11 mouse cellular contexts compared by ENCODE assay signal in genomic region chr2:78961023-78961422, GRCm38 (mm10).
DNase-seq lines count a peak whose midpoint lies in the region; ATAC-seq and TF ChIP-seq lines count a peak whose summit lies in the region.
"Had no signal": no experiment of that assay in that cellular context is flagged by ENCODE, and none has a peak within 500 bp of the region (broad histone marks: within the 10 kb centered on the region; RNA-seq: fewer than 3 reads in every experiment).

No protein-coding gene starts in this region.

- H3K4me3 ChIP-seq in forebrain, embryonic 15.5 days: no peak overlapping the region
- no peak overlapping the region for H3K4me3 ChIP-seq in forebrain, embryonic 13.5 days
- no peak overlapping the region for H3K4me3 ChIP-seq in liver, embryonic 11.5 days (ENCODE audit: low read depth, low read length)
- no peak overlapping the region for H3K4me3 ChIP-seq in neural tube, embryonic 12.5 days
- H3K4me3 ChIP-seq: limb, embryonic 12.5 days had no signal

- H3K4me2 ChIP-seq in forebrain, embryonic 15.5 days (replicated peaks): no peak overlapping the region
- no peak overlapping the region for H3K4me2 ChIP-seq in forebrain, embryonic 13.5 days
- peak overlapping the region; percentile 38 for H3K4me2 ChIP-seq in liver, embryonic 11.5 days
- no peak overlapping the region for H3K4me2 ChIP-seq in neural tube, embryonic 12.5 days (replicated peaks)
- H3K4me2 ChIP-seq: limb, embryonic 12.5 days had no signal

- ATAC-seq in forebrain, embryonic 15.5 days (replicated peaks): 0 out of 2 replicates have a peak, but pooled peaks have one; percentile 57
- no peak for ATAC-seq in forebrain, embryonic 13.5 days
- no peak for ATAC-seq in liver, embryonic 11.5 days (replicated peaks; ENCODE audit: low FRiP score)
- 0 out of 2 replicates have a peak, but pooled peaks have one; percentile 48 for ATAC-seq in neural tube, embryonic 12.5 days (ENCODE audit: low FRiP score, low read depth)

- 33% methylated on average over 7 of the region's 7 CpGs for WGBS in forebrain, embryonic 15.5 days
- 44% methylated on average over 7 of the region's 7 CpGs for WGBS in forebrain, embryonic 13.5 days
- WGBS in liver, embryonic 11.5 days: 71% methylated on average over 7 of the region's 7 CpGs
- WGBS in neural tube, embryonic 12.5 days: 53% methylated on average over 7 of the region's 7 CpGs

- H3K9me3 ChIP-seq in forebrain, embryonic 15.5 days: no peaks in the 10 kb centered on the region
- H3K9me3 ChIP-seq in forebrain, embryonic 13.5 days (replicated peaks): no peaks in the 10 kb centered on the region
- no peaks in the 10 kb centered on the region for H3K9me3 ChIP-seq in liver, embryonic 11.5 days (ENCODE audit: control insufficient read depth, low read length)
- no peaks in the 10 kb centered on the region for H3K9me3 ChIP-seq in neural tube, embryonic 12.5 days
- H3K9me3 ChIP-seq: limb, embryonic 12.5 days had no signal

- TF ChIP-seq CTCF in brain, embryonic 14.5 days (IDR thresholded peaks at IDR 0.05; ENCODE audit: borderline replicate concordance, extremely low read depth, insufficient read depth, insufficient read length): 0 out of 2 replicates have a peak, but pooled peaks have one; percentile 1

- no peaks in the 10 kb centered on the region for H3K27me3 ChIP-seq in forebrain, embryonic 15.5 days
- H3K27me3 ChIP-seq in forebrain, embryonic 13.5 days: no peaks in the 10 kb centered on the region
- no peaks in the 10 kb centered on the region for H3K27me3 ChIP-seq in liver, embryonic 11.5 days (replicated peaks; ENCODE audit: control insufficient read depth, insufficient read depth, low read length)
- no peaks in the 10 kb centered on the region for H3K27me3 ChIP-seq in neural tube, embryonic 12.5 days (replicated peaks)
- H3K27me3 ChIP-seq: limb, embryonic 12.5 days had no signal

- DNase-seq in liver, embryonic 11.5 days (ENCODE audit: low spot score): no peak
- DNase-seq in liver: no peak
- DNase-seq in brain, embryonic 14.5 days (ENCODE audit: low read depth): peak; percentile 76
- no peak for DNase-seq in yolk sac, embryonic 10.5 days (ENCODE audit: low spot score)
- DNase-seq in urinary bladder, postnatal 25 days (ENCODE audit: low spot score): no peak
- DNase-seq: heart, postnatal 36 days; lung, postnatal 4 days had no signal

- no peak overlapping the region for H3K27ac ChIP-seq in forebrain, embryonic 15.5 days (replicated peaks)
- no peak overlapping the region for H3K27ac ChIP-seq in forebrain, embryonic 13.5 days
- no peak overlapping the region for H3K27ac ChIP-seq in liver, embryonic 11.5 days (ENCODE audit: low read depth, low read length)
- H3K27ac ChIP-seq in neural tube, embryonic 12.5 days: no peak overlapping the region
- H3K27ac ChIP-seq: limb, embryonic 12.5 days had no signal

- no peak for TF ChIP-seq POLR2A in brain, embryonic 14.5 days (IDR thresholded peaks at IDR 0.05; ENCODE audit: borderline replicate concordance, extremely low read depth, insufficient read depth, insufficient read length, poor library complexity, severe bottlenecking)

- H3K36me3 ChIP-seq in forebrain, embryonic 15.5 days: no peaks in the 10 kb centered on the region
- no peaks in the 10 kb centered on the region for H3K36me3 ChIP-seq in forebrain, embryonic 13.5 days (ENCODE audit: poor library complexity, severe bottlenecking)
- H3K36me3 ChIP-seq in liver, embryonic 11.5 days (ENCODE audit: control insufficient read depth, insufficient read depth, low read length): no peaks in the 10 kb centered on the region
- H3K36me3 ChIP-seq in neural tube, embryonic 12.5 days: no peaks in the 10 kb centered on the region
- H3K36me3 ChIP-seq: limb, embryonic 12.5 days had no signal

- no peak overlapping the region for H3K9ac ChIP-seq in forebrain, embryonic 15.5 days (replicated peaks)
- no peak overlapping the region for H3K9ac ChIP-seq in forebrain, embryonic 13.5 days
- H3K9ac ChIP-seq in liver, embryonic 11.5 days (ENCODE audit: low read depth, low read length): no peak overlapping the region
- no peak overlapping the region for H3K9ac ChIP-seq in neural tube, embryonic 12.5 days
- H3K9ac ChIP-seq: limb, embryonic 12.5 days had no signal

- H3K4me1 ChIP-seq in forebrain, embryonic 15.5 days: peaks cover 28% of the 10 kb centered on the region
- H3K4me1 ChIP-seq in forebrain, embryonic 13.5 days: peaks cover 25% of the 10 kb centered on the region
- peaks cover 10% of the 10 kb centered on the region; the same call in 1 of the 2 replicates for H3K4me1 ChIP-seq in liver, embryonic 11.5 days (replicated peaks; ENCODE audit: control insufficient read depth, insufficient read depth, low read length)
- peaks cover 8% of the 10 kb centered on the region for H3K4me1 ChIP-seq in neural tube, embryonic 12.5 days

Comparison
In these comparisons a context has a peak if more than half of its experiments do, and no peak if none do; other contexts are left out.
1. ATAC-seq: peak in forebrain, embryonic 15.5 days (single experiment) and neural tube, embryonic 12.5 days (single experiment); none in forebrain, embryonic 13.5 days (single experiment) and liver, embryonic 11.5 days (single experiment).